In genomic region chr9:115356731-115357458, GRCm38 (mm10) we compare ENCODE assay signal across 15 mouse cellular contexts. TPM values are rescaled to one million over a fixed set of nuclear protein-coding genes. Genes with fewer than 3 reads are reported as not detected.
DNase-seq lines count a peak whose midpoint lies in the region; ATAC-seq and TF ChIP-seq lines count a peak whose summit lies in the region.
"Had no signal": no experiment of that assay in that cellular context is flagged by ENCODE, and none has a peak within 500 bp of the region (broad histone marks: within the 10 kb centered on the region; RNA-seq: fewer than 3 reads in every experiment).

No protein-coding gene starts in this region.

- peak; percentile 18 for DNase-seq in embryo, embryonic 10.5 days (ENCODE audit: low spot score)
- no peak for DNase-seq in embryo, embryonic 10 days (ENCODE audit: low spot score)
- no peak for DNase-seq in liver, embryonic 13.5 days
- DNase-seq in liver, embryonic 11.5 days (ENCODE audit: low spot score), result no peak
- DNase-seq in lung, adult 2 months, result peak; percentile 13
- DNase-seq in urinary bladder, postnatal 14 days (ENCODE audit: low spot score), result peak; percentile 86
- no peak for DNase-seq in frontal cortex, adult 2 months (ENCODE audit: extremely low spot score in 1 of 2, low spot score in 1 of 2)
- no peak for DNase-seq in spleen, postnatal 10 days (ENCODE audit: low spot score in 2 of 2)
- DNase-seq: gastrocnemius, adult 2 months; heart, postnatal 4 days; layer of hippocampus, postnatal 36 days; right cerebral cortex, postnatal 4 days; thymus, postnatal 4 days had no signal

- H3K4me1 ChIP-seq in liver, embryonic 13.5 days (replicated peaks), result peaks cover 12% of the 10 kb centered on the region
- peaks cover 7% of the 10 kb centered on the region for H3K4me1 ChIP-seq in liver, embryonic 11.5 days (replicated peaks; ENCODE audit: control insufficient read depth, insufficient read depth, low read length)
- H3K4me1 ChIP-seq in lung, adult 2 months (ENCODE audit: control insufficient read depth, insufficient read depth, low read length), result no peaks in the 10 kb centered on the region

- H3K4me3 ChIP-seq in liver, embryonic 13.5 days (replicated peaks), result no peak overlapping the region
- H3K4me3 ChIP-seq in liver, embryonic 11.5 days (ENCODE audit: low read depth, low read length), result no peak overlapping the region
- H3K4me3 ChIP-seq in lung, adult 2 months (replicated peaks; ENCODE audit: extremely low read depth, low read depth, low read length), result no peak overlapping the region
- H3K4me3 ChIP-seq: gastrocnemius, adult 2 months had no signal

- no peak overlapping the region for H3K4me2 ChIP-seq in liver, embryonic 13.5 days
- H3K4me2 ChIP-seq in liver, embryonic 11.5 days, result no peak overlapping the region

- H3K9ac ChIP-seq in liver, embryonic 13.5 days, result no peak overlapping the region
- no peak overlapping the region for H3K9ac ChIP-seq in liver, embryonic 11.5 days (ENCODE audit: low read depth, low read length)

- H3K9me3 ChIP-seq in liver, embryonic 13.5 days (replicated peaks), result no peaks in the 10 kb centered on the region
- H3K9me3 ChIP-seq in liver, embryonic 11.5 days (ENCODE audit: control insufficient read depth, low read length), result no peaks in the 10 kb centered on the region

- no peak for TF ChIP-seq POLR2A in lung, adult 2 months (IDR thresholded peaks at IDR 0.05; ENCODE audit: borderline replicate concordance, extremely low read depth, low read depth, low read length)

- WGBS in liver, embryonic 13.5 days (ENCODE audit: insufficient replicate concordance), result 50% methylated on average over 19 of the region's 19 CpGs
- 52% methylated on average over 19 of the region's 19 CpGs for WGBS in liver, embryonic 11.5 days
- 69% methylated on average over 19 of the region's 19 CpGs for WGBS in lung, adult 2 months

- H3K36me3 ChIP-seq in liver, embryonic 13.5 days, result no peaks in the 10 kb centered on the region
- no peaks in the 10 kb centered on the region for H3K36me3 ChIP-seq in liver, embryonic 11.5 days (ENCODE audit: control insufficient read depth, insufficient read depth, low read length)

- TF ChIP-seq CTCF in lung, adult 2 months (IDR thresholded peaks at IDR 0.05; ENCODE audit: insufficient read depth, low read length), result no peak

- H3K27ac ChIP-seq in liver, embryonic 13.5 days, result no peak overlapping the region
- no peak overlapping the region for H3K27ac ChIP-seq in liver, embryonic 11.5 days (ENCODE audit: low read depth, low read length)
- H3K27ac ChIP-seq: gastrocnemius, adult 2 months; macrophage had no signal

- 0 out of 2 replicates have a peak, but pooled peaks have one; percentile 31 for ATAC-seq in liver, embryonic 13.5 days (ENCODE audit: low read depth)
- no peak for ATAC-seq in liver, embryonic 11.5 days (replicated peaks; ENCODE audit: low FRiP score)
- ATAC-seq: Patski had no signal

- H3K27me3 ChIP-seq in liver, embryonic 13.5 days, result no peaks in the 10 kb centered on the region
- no peaks in the 10 kb centered on the region for H3K27me3 ChIP-seq in liver, embryonic 11.5 days (replicated peaks; ENCODE audit: control insufficient read depth, insufficient read depth, low read length)

RNA-seq across cellular contexts. Expression of gene Stt3b, which starts 46.7 kb away (rescaled TPM):
- polyA plus RNA-seq in liver, embryonic 13.5 days (2015; fragmentation: Nextera tagmentation; extraction: Ambion mirVana), result 62.4 and 72.7 TPM in 2 replicates
- polyA plus RNA-seq in liver, embryonic 11.5 days (2014; fragmentation: Nextera tagmentation; extraction: Ambion mirVana), result 113 and 130 TPM in 2 replicates
- polyA plus RNA-seq in lung, adult 2 months (2012; rRNA removed), result 50.4 and 61.7 TPM in 2 replicates
- 44.5 and 44.6 TPM in 2 replicates for polyA plus RNA-seq in frontal cortex, adult 2 months (2012; rRNA removed)

Comparison
In these comparisons a context has a peak if more than half of its experiments do, and no peak if none do; other contexts are left out.
1. DNase-seq: peak in embryo, embryonic 10.5 days (single experiment), lung, adult 2 months (single experiment) and urinary bladder, postnatal 14 days (single experiment); none in embryo, embryonic 10 days (single experiment), liver, embryonic 13.5 days (single experiment), liver, embryonic 11.5 days (single experiment), frontal cortex, adult 2 months (0 of 2) and spleen, postnatal 10 days (0 of 2).